Mouse (Mus musculus): ENCODE measurements at regions not wholly inside any gene's neighbourhood (a gene's known extent, or its start where the extent isn't known, plus 50 kb on each side); places are given as distances from the start of the nearest gene placed in this dataset.

DNA sequence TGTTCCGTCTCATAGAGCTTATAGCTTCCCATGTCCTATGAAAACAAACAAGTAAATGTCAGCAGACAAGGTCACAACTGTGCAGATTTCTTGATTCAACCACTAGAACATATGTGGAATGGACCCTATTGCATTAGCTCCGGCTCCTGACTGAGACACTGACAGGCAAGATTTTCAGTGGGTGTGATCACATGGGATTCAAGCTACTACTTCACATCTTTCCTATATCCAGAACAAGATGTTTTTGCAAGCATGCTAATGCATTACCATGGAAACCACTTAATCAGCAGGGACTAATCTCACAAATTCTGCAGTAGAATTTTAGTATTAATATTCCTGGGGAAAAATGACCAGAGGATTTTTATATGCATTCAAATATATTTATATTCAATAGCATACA lies 598.9 kb upstream of the B3gat1 start:
- H3K4me3 ChIP-seq (ENCODE audit: low read depth, low read length) = no peak overlapping the region
- H3K9me3 ChIP-seq (ENCODE audit: control insufficient read depth, low read length) = no peaks in the 10 kb centered on the region
- TF ChIP-seq CTCF (IDR thresholded peaks at IDR 0.05; ENCODE audit: low read depth) (no peak), EP300 (optimal IDR thresholded peaks at IDR 0.05) (no peak)
- WGBS = 78% methylated on average over 2 of the region's 2 CpGs
- H3K4me2 ChIP-seq (replicated peaks; ENCODE audit: low read depth) = no peak overlapping the region
- DNase-seq (ENCODE audit: low spot score) = no peak
- H3K27ac ChIP-seq (replicated peaks) = no peak overlapping the region
- no peaks in the 10 kb centered on the region for H3K4me1 ChIP-seq (replicated peaks; ENCODE audit: control insufficient read depth, insufficient read depth)
- no peak for ATAC-seq (ENCODE audit: low FRiP score, low TSS enrichment)
- no peak overlapping the region for H3K9ac ChIP-seq (ENCODE audit: low read length)
- no peaks in the 10 kb centered on the region for H3K27me3 ChIP-seq (ENCODE audit: control insufficient read depth, insufficient read depth, low read length)
- no peaks in the 10 kb centered on the region for H3K36me3 ChIP-seq (ENCODE audit: control insufficient read depth, insufficient read depth, low read length)
